Mouse (Mus musculus): ENCODE measurements around the gene Triobp.

DNA sequence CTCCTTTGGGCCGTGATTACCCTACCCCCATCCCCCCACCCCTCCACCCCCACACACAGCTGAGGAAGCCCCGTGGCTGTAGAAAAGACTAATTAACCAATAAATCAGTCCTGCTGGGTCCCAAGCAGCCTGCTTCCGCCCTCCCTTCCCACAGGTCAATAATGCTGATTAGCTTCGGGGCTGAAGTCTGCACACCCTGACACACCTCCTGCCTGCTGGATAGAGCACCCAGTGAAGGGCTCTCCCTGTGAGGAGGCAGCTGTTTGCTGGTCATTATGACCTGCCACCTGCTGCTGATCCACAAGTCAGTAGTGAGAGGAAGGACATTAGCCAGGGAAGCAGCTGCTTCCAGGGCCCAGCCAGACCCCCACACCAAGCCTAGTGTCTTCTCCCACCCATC is 97.3 kb downstream of the Triobp start:
- TF ChIP-seq CTCF (IDR thresholded peaks at IDR 0.05; ENCODE audit: low read depth) (no peak), EP300 (optimal IDR thresholded peaks at IDR 0.05) (no peak)
